Mouse (Mus musculus) spleen, embryonic (tissue): ENCODE measurements around the gene Mcemp1.

Experiments
- CTCF ChIA-PET: fragments of 350-600 bp; sonication (Branson Sonifier 250); formaldehyde crosslinking; loops from one replicate; lab custom pipeline; 2022; lab: Charles Lee

The Mcemp1 gene

GRCm38 (mm10) chr8:3665507-3665906 is at the start of gene Mcemp1:
Mcemp1 (plus strand) TSS chr8:3665754.
- CTCF ChIA-PET = no interaction called here

GRCm38 (mm10) chr8:3621199-3621970 is 44.2 kb upstream of the Mcemp1 start, which contains the start of the genes Xab2 and Pet100:
Xab2 (minus strand) TSS chr8:3621316.
Pet100 (plus strand) TSS chr8:3621548.
- CTCF ChIA-PET = interaction anchor here (0.6 kb wide), 1 partner anchor 64 kb away, joined by 4 read pairs; no protein-coding TSS in a partner anchor

- CTCF ChIA-PET = no interaction called here
These were observed 43.4 kb upstream of the Mcemp1 start for GRCm38 (mm10) chr8:3622119-3622518.

- CTCF ChIA-PET = no interaction called here
These were observed 40.1 kb upstream of the Mcemp1 start, which contains the start of gene Pcp2 for GRCm38 (mm10) chr8:3625445-3625844. Pcp2 (minus strand) TSS chr8:3625545.

GRCm38 (mm10) chr8:3626971-3627370 is 38.6 kb upstream of the Mcemp1 start:
- CTCF ChIA-PET = no interaction called here

GRCm38 (mm10) chr8:3628014-3628413 is 37.5 kb upstream of the Mcemp1 start:
- CTCF ChIA-PET = interaction anchor here (0.5 kb wide), 1 partner anchor 64 kb away, joined by 7 read pairs; no protein-coding TSS in a partner anchor

- CTCF ChIA-PET = interaction anchor here (0.5 to 0.6 kb wide), 2 partner anchors 8 to 976 kb away, joined by 3 read pairs; no protein-coding TSS in a partner anchor
These were observed 34.7 kb upstream of the Mcemp1 start, which contains the start of gene Stxbp2 for GRCm38 (mm10) chr8:3630647-3631477. Stxbp2 (plus strand) TSS chr8:3630955.

GRCm38 (mm10) chr8:3631478-3631875 is 34.1 kb upstream of the Mcemp1 start:
- CTCF ChIA-PET = interaction anchor here (0.5 kb wide), 2 partner anchors 8 to 33 kb away, joined by 3 to 4 read pairs; no protein-coding TSS in a partner anchor

GRCm38 (mm10) chr8:3645804-3646203 is 19.8 kb upstream of the Mcemp1 start:
- CTCF ChIA-PET = no interaction called here

GRCm38 (mm10) chr8:3646824-3647531 is 18.6 kb upstream of the Mcemp1 start:
- CTCF ChIA-PET = no interaction called here

GRCm38 (mm10) chr8:3647561-3647960 is 18.0 kb upstream of the Mcemp1 start:
- CTCF ChIA-PET = no interaction called here

- CTCF ChIA-PET = interaction anchor here (0.6 to 0.7 kb wide), 3 partner anchors 12 to 296 kb away, joined by 4 to 10 read pairs (median 8); no protein-coding TSS in a partner anchor
These were observed 17.3 kb upstream of the Mcemp1 start for GRCm38 (mm10) chr8:3648268-3648667.

- CTCF ChIA-PET = interaction anchor here (0.6 to 0.7 kb wide), 4 partner anchors 11 to 296 kb away, joined by 3 to 10 read pairs (median 6); no protein-coding TSS in a partner anchor
These were observed 16.6 kb upstream of the Mcemp1 start for GRCm38 (mm10) chr8:3648990-3649389.

GRCm38 (mm10) chr8:3652845-3653244 is 12.7 kb upstream of the Mcemp1 start:
- CTCF ChIA-PET = interaction anchor here (0.7 kb wide), 1 partner anchor 113 kb away, joined by 3 read pairs; no protein-coding TSS in a partner anchor

GRCm38 (mm10) chr8:3654726-3655508 is 10.6 kb upstream of the Mcemp1 start:
- CTCF ChIA-PET = no interaction called here

GRCm38 (mm10) chr8:3655526-3655925 is 10.0 kb upstream of the Mcemp1 start, which contains the start of gene Retn:
Retn (plus strand) TSS chr8:3655770.
- CTCF ChIA-PET = no interaction called here

- CTCF ChIA-PET = interaction anchor here (0.5 kb wide), 1 partner anchor 490 kb away, joined by 3 read pairs; no protein-coding TSS in a partner anchor
These were observed 8.7 kb upstream of the Mcemp1 start for GRCm38 (mm10) chr8:3656725-3657381.

GRCm38 (mm10) chr8:3660889-3661288 is 4.7 kb upstream of the Mcemp1 start:
- CTCF ChIA-PET = no interaction called here

GRCm38 (mm10) chr8:3664405-3664804 is 1.1 kb upstream of the Mcemp1 start:
- CTCF ChIA-PET = interaction anchor here (0.6 to 1.1 kb wide), 3 partner anchors 32 to 594 kb away, joined by 3 to 4 read pairs (median 4); no protein-coding TSS in a partner anchor
